Mouse (Mus musculus): ENCODE measurements around the gene Wdpcp. TPM values are rescaled to one million over a fixed set of nuclear protein-coding genes. Genes with fewer than 3 reads are reported as not detected.

Gene Wdpcp
- total RNA-seq, 2 experiments from 2014 or later = 14.8 to 15.3 TPM

DNA sequence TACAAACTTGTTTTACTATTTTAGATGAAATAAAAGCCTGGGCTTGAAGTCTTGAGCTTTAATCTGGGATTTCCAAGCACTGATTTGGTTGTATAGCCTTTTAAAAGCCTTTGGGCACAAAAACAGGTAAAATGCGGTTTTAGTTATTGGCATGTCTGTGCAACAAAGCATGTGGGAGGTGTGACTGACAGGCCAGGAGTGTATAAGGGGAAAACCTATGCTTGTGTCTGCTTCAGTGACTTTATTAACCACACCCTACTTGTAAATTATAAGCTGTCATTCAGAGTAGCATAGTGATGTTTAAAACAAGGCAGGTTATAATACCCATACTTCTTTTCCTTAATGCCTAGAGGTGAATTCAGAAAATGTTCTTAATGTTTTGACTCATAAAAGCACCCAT is 254.5 kb downstream of the Wdpcp start:
- no peak for DNase-seq (ENCODE audit: extremely low spot score in 1 of 2, low spot score in 2 of 2)
- Histone ChIP-seq H3K27ac (no peak overlapping the region), H3K4me3 (no peak overlapping the region)
- intact Hi-C loops (cut with DNase I) = no loop called here
- TF ChIP-seq CTCF (IDR thresholded peaks at IDR 0.05) = no peak

DNA sequence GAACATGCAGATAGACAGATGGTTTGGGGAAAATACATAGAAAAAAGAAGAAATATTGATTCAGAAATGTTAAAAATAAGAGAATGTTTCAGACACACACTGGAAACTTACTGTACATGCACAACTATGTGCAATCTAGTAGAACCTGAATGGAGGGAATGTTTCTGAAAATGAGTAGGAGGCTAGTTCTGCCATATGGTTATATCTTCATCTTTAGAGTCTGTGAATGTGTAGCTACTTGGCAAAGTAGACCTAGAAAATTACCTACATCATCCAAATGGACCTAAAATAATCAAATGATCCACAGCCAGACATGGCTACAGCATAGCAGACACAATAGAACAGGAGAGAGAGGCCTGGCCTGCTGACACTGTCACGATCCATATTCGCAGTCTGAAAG is 275.0 kb downstream of the Wdpcp start:
- H3K27ac ChIP-seq = no peak overlapping the region
- intact Hi-C loops (cut with DNase I) = no loop called here
- DNase-seq (ENCODE audit: extremely low spot score in 1 of 2, low spot score in 2 of 2) = no peak
- no peak for TF ChIP-seq CTCF (IDR thresholded peaks at IDR 0.05)
- no peak overlapping the region for H3K4me3 ChIP-seq

DNA sequence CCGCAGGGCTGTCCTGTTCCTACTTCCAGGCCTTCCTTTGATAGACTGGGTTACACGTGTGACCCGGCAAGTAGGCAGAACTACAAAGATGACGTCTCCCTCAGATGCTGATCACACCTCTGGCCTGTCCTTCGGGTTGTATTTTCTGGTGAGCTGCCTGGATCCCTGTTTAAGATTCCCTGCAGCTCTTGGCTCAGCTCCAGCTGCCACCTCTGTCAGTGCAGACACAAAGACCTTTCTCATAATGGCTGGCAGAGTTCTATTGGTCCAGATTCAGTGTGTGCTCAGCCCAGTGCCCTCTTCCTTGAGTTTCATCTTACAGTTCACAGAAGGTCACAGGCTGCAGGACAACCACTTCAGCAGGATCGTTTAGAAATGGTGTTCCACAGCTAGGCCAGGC is 292.0 kb downstream of the Wdpcp start:
- no peak for DNase-seq (ENCODE audit: extremely low spot score in 1 of 2, low spot score in 2 of 2)
- intact Hi-C loops (cut with DNase I) = no loop called here
- no peak for TF ChIP-seq CTCF (IDR thresholded peaks at IDR 0.05)
- no peak overlapping the region for H3K4me3 ChIP-seq
- no peak overlapping the region for H3K27ac ChIP-seq

DNA sequence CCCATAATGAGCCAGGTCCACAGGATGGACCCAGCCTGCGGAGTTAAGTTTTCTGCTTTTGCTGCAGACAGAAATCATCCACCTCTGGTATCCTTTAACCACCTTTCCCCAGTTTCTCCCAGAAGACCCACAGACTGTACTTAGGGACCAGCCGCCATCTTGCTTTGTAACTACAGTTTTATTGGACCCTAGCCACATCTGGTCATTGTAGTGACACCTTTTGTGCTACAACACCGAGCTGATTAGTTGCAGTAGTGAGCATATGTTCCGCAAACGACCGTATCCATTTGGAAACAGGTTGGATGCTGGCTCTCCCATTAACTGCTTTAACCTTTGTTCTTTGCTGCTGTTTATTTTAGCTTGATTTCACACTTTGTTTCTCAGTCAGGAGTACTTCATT is 292.5 kb downstream of the Wdpcp start:
- no peak for TF ChIP-seq CTCF (IDR thresholded peaks at IDR 0.05)
- intact Hi-C loops (cut with DNase I) = no loop called here
- no peak for DNase-seq (ENCODE audit: extremely low spot score in 1 of 2, low spot score in 2 of 2)
- Histone ChIP-seq H3K4me3 (no peak overlapping the region), H3K27ac (no peak overlapping the region)

DNA sequence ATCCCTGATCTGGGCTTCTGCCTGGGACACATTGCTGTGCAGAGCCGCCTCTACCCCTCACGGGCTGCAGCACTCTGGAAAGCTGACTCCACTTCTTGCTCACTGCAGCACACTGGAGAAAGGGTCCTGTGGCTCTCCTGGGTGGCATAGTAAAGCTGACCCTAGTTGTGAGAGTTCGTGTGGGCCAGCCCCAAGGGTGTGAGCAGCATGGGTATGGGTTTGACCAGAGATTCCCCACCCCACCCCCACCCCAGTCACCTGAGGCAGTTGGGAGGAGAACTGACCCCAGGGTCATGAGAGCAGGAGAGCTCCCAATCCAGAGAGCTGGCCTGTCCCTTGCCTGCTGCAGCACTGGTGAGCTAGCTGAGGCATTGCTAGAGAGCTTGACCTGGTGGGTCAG is 296.6 kb downstream of the Wdpcp start:
- no peak for TF ChIP-seq CTCF (IDR thresholded peaks at IDR 0.05)
- intact Hi-C loops (cut with DNase I) = no loop called here
- no peak overlapping the region for H3K27ac ChIP-seq
- no peak for DNase-seq (ENCODE audit: extremely low spot score in 1 of 2, low spot score in 2 of 2)
- no peak overlapping the region for H3K4me3 ChIP-seq

DNA sequence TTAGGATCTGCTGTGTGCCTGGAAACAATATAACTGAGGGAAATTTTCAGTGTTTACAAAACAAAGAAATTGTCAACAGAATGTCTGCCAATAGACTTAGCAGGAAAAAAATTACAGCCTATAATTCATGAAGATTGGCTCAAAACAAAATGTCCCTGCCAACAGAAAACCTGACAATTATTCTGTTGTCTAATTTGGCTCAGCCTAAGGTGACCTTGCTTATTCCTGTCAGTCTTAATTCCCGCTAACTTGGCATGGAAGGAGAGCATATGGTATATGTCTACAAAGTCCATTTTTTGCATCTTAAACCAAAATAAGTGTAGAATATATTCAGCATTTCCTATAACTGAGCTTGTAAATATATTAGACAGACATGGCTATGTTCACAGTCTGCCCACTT is 298.8 kb downstream of the Wdpcp start:
- intact Hi-C loops (cut with DNase I) = no loop called here
- TF ChIP-seq CTCF (IDR thresholded peaks at IDR 0.05) = no peak
- no peak for DNase-seq (ENCODE audit: extremely low spot score in 1 of 2, low spot score in 2 of 2)

DNA sequence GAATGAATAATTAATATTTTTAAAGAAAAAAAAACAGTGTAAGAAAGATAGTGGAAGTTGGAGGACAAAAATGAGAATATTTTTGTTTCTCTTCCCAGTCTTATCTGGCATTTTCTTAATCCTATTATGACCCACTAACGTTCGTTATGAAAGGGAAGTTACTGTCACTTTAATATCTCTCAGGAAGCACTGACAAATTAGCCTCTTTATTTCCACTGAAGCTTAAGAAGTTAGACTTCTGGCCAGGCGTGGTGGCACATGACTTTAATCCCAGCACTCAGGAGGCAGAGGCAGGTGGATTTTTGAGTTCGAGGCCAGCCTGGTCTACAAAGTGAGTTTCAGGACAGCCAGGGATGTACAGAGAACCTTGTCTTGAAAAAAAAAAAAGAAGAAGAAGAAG is 299.7 kb downstream of the Wdpcp start:
- intact Hi-C loops (cut with DNase I) = no loop called here
- no peak overlapping the region for H3K4me3 ChIP-seq
- DNase-seq (ENCODE audit: extremely low spot score in 1 of 2, low spot score in 2 of 2) = no peak
- TF ChIP-seq CTCF (IDR thresholded peaks at IDR 0.05) = no peak
- no peak overlapping the region for H3K27ac ChIP-seq

More for the DNA sequence above, 298.8 kb downstream of the Wdpcp start:
- no peak overlapping the region for H3K4me3 ChIP-seq
- H3K27ac ChIP-seq = no peak overlapping the region

DNA sequence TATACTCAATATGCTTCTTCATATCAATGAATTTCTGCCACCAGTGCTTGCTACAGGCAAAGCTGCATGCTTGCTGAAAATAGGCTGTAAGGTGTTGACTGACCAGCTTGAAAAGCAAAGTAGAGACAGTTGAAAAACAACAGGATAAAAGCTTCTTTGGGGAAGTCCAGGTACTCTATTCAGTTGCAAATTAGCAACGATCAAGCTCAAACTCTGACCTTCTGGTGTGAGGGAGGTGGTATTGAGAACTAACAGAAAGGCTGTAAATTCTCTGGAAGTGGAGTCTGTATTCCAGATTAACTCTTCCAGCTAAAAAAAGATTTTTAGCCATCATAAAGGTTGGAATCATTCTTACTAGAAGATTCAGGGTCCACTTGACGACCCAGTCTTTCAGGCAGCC is 303.0 kb downstream of the Wdpcp start:
- intact Hi-C loops (cut with DNase I) = no loop called here
- no peak overlapping the region for H3K27ac ChIP-seq
- H3K4me3 ChIP-seq = no peak overlapping the region
- TF ChIP-seq CTCF (IDR thresholded peaks at IDR 0.05) = no peak
- DNase-seq (ENCODE audit: extremely low spot score in 1 of 2, low spot score in 2 of 2) = no peak

DNA sequence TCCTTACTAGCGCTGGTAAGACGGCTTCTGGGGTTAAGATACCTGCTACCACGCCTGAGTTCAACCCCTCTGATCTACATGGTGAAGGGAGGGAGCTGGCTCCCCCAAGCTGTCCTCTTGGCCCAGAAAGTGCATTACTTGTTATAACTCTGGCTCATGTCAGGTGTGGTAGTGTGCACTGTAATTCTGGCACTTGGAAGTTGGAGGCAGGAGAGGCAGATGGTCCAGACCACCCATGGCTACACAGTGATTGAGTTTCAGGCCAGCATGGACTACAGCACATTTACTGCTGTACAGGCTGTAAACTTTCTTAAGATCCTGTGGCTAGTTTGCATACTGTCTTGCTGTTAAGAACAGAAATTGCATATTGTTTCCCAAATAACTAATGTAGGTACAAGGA is 322.7 kb downstream of the Wdpcp start:
- TF ChIP-seq CTCF (IDR thresholded peaks at IDR 0.05) = no peak
- no peak overlapping the region for H3K4me3 ChIP-seq
- intact Hi-C loops (cut with DNase I) = no loop called here
- H3K27ac ChIP-seq = no peak overlapping the region
- no peak for DNase-seq (ENCODE audit: extremely low spot score in 1 of 2, low spot score in 2 of 2)

DNA sequence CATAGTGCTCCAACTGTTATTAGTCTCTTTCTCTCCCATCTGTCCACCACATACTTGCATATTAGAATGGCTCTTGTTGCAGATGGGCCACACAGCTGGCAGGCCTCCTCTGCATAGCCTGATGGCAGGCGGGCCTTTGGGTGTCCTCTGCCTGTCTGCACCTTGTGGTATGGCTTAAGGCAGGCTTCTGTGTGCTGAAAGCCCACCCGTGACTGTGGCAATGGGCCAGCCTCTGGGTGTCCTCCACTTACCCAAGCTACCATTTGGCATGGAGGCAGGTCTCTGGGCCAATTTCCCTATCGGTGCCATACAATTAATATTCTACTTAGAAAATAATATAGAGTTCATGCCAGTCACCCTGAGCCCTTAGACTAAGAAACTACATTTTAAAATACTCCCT is 350.5 kb downstream of the Wdpcp start:
- no peak for TF ChIP-seq CTCF (IDR thresholded peaks at IDR 0.05)
- no peak for DNase-seq (ENCODE audit: extremely low spot score in 1 of 2, low spot score in 2 of 2)
- no peak overlapping the region for H3K4me3 ChIP-seq

More for the DNA sequence above, 350.5 kb downstream of the Wdpcp start:
- no peak overlapping the region for H3K27ac ChIP-seq
- intact Hi-C loops (cut with DNase I) = no loop called here

Small RNA genes lying within 50 kb of the gene (microRNA-seq; reads per million reads assigned to microRNA genes)
- 0 reads per million in 2 experiments for gene Gm22990

Other genes with a start within 250 kb of the Wdpcp start
- gene Ugp2, start 201.0 kb upstream of the Wdpcp start, total RNA-seq (2021) = 10 to 100 TPM; 69.0 to 76.3 TPM
- 100 to 1,000 TPM; 780 to 844 TPM for gene Mdh1, start 132 bp downstream of the Wdpcp start, total RNA-seq (2021)